Mouse (Mus musculus) activated CD4-positive, CD25-positive, alpha-beta regulatory T cell, adult 4 months (primary cell): Measurements from ENCODE around the gene Sart1. TPM values are rescaled to one million over a fixed set of nuclear protein-coding genes. Genes with fewer than 3 reads are reported as not detected.
"Not testable (repeated sequence)": the region's sequence is repeated elsewhere in the genome, so short reads cannot be mapped to it uniquely, and the experiment has no call there.

ENCODE experiments used
- ATAC-seq: one replicate; pipeline ENCODE4 v1.8.0; 2017
- polyA plus RNA-seq, 2 experiments: library from polyadenylated mRNA; unstranded; fragments of 100-300 nt; shearing (Covaris generic); gene quantifications; one replicate each; pipeline ENCODE4 v1.2.1; 2017

Sart1 gene
- polyA plus RNA-seq, 2 experiments from 2014 or later = 16.7 to 34.3 TPM

DNA sequence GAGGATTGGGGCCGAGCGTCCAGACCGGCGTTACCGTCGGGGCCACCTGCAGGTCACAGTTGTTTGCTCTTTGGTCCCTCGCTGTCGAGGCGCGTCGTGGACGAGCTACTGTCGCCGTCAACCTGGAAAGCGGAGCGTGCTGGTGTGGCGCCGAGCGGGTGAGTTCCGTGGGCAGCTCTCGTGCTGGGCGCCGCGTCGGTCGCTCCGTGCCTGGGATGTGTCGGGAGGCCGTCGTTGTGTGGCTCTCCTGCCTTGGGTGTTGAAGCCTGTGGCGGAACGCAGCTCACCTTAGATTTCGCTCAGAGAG lies 21.5 kb downstream of the Sart1 start, which contains the start of gene Banf1:
Gene Banf1, minus strand, starts transcription at position 116 of the 307 bp plus-strand sequence.
- no peak for ATAC-seq

DNA sequence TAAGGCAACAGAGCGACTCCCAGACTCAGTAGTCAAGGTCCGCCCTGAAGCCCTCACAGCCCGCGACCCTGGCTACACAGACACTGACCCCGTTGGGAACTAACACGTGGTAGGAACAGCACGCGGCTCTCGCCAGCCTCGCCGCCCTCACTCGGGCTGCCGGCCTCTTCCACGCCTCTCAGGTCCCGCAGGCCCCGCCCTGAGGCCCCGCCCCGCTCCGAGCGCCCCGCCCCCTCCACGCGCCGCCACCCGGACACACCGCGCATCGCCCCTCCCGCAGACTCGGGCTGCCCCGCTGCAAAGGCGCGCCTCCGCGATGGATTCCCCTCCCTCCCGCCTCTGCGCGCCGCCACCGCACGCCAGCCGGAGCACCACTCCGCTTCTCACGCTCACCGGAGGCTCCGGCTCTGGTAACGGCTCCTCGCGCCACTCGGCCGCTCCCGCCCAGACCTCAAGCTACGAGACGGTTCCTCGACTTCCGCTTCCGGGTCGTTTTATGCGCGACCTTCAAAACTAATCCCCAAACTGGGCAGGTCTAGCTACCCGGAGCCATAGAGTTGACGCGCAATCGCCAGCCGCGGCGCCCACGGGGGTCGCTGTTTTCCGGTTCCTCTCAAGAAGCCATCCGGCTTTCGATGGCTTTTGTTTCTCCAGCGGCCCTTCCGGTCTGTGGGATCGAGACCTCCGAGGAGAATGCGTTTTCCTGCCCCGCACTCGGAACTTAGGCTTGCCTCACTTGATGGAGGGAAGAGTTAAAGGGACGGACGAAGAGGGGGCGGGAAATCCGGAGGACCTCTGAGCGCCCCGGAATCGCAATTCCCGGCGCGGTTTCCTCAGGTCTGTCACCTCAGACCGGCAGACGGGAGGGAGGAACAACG lies 22.1 kb downstream of the Sart1 start, which contains the start of gene Eif1ad:
Gene Eif1ad, plus strand, starts transcription at position 567 of the 878 bp plus-strand sequence.
- ATAC-seq = peak; percentile 80

DNA sequence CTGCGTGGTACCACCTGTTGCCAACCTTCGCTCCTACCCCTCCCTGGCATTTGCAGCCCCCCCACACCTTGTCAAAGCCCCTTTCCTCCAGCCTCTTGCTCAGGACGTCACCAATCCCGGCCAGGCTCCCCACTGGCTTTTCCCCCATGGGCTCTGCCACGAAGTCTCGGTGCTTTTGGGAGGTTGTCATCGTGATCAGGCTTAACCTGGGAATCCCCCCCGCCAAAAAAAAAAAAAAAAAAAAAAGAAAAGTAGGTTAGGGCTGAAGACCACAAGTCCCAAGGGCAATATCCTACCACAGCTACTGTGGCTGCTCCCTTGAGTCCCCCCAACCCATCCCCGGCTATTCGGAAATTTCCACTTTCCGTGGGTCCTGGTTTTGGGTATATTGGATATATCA lies 22.8 kb downstream of the Sart1 start:
- no peak for ATAC-seq

DNA sequence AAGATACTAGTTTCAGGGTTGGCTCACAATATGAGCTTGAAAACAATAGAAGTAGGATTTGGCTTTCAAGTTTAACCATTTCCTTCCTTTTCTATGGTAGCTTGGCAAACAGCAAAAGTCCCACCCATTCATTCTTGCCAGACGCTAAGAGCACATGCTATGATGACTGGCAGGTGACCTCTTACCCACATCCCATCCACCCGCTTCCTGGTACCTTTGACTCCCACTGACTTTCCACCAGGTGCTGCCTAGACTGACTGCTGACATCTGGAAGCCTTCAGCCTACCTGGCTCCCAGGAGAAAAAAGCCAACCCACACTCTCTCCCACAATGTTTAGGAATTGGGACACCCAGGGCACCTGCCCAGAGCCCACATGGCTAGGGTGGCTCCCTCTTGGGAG lies 24.4 kb downstream of the Sart1 start:
- ATAC-seq = peak; percentile 21

DNA sequence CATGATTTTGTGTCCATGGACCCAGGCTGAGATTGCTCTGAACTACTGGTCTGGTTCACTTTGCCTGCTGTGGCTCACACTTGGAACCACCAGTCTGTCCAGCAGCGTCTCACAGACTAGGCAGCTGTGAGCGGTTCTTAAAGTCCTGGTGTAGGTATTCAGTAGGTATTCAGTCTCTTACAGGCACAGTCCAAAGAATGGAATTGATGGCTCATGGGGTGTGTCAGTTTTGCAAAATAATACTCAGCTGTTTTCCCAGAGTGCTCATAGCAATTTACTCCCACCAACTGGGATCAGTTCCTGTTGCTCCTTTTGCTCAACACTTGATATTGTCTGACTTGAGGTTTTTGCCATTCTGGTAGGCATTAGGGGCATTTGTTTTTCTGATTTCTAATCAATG lies 26.3 kb downstream of the Sart1 start:
- no peak for ATAC-seq

DNA sequence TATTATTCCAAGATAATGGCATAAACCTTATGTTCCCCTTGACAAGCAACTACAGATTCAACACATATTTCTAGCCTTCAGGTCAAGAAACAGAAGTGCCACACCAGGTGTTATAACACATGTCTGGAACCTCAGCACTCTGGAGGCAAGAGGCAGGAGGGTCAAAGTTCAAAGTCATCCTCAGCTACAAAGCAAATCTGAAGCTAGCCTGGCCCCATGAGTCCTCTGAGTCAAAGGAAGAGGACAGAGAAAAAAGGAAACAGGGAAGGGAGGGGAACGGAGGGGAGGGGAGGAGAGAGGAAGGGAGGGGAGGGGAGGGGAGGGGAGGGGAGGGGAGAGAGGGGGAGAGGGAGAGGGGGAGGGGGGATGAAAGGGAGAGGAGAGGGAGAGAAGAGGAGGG lies 32.4 kb downstream of the Sart1 start:
- ATAC-seq = no peak

DNA sequence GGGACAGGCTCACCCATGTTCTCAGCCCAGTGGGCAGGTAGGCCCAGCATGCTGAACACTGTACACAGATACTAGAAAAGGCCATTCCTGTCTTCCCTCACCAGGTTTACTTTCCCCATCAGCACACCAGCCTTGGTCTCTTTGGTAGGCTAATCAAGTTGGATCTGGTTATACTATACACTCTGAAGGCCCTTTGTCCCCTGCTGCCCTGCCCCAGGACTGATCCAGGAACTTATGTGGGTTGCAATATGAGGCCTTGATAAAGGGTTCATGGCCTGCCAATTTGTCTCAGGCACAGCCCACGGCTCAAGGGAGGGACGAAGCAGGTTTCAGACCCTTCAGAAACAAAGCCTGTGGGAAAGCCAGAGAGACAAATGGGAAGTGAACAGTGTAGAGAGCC lies 34.9 kb downstream of the Sart1 start:
- ATAC-seq = no peak

DNA sequence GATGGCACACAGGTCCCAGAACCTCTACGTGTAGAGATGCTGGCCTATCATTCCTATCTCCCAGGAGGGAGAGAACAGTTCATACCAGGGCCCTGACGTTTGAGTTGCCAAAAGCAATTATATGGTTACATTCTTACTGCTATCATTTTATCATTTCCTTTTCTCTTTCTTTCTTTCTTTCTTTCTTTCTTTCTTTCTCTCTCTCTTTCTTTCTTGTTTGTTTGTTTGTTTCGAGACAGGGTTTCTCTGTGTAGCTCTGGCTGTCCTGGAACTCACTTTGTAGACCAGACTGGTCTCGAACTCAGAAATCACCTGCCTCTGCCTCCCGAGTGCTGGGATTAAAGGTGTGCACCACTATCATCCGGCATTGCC lies 39.0 kb downstream of the Sart1 start, which contains the start of gene Cst6:
Gene Cst6, minus strand, starts transcription at position 73 of the 372 bp plus-strand sequence.
- not testable (repeated sequence) for ATAC-seq

DNA sequence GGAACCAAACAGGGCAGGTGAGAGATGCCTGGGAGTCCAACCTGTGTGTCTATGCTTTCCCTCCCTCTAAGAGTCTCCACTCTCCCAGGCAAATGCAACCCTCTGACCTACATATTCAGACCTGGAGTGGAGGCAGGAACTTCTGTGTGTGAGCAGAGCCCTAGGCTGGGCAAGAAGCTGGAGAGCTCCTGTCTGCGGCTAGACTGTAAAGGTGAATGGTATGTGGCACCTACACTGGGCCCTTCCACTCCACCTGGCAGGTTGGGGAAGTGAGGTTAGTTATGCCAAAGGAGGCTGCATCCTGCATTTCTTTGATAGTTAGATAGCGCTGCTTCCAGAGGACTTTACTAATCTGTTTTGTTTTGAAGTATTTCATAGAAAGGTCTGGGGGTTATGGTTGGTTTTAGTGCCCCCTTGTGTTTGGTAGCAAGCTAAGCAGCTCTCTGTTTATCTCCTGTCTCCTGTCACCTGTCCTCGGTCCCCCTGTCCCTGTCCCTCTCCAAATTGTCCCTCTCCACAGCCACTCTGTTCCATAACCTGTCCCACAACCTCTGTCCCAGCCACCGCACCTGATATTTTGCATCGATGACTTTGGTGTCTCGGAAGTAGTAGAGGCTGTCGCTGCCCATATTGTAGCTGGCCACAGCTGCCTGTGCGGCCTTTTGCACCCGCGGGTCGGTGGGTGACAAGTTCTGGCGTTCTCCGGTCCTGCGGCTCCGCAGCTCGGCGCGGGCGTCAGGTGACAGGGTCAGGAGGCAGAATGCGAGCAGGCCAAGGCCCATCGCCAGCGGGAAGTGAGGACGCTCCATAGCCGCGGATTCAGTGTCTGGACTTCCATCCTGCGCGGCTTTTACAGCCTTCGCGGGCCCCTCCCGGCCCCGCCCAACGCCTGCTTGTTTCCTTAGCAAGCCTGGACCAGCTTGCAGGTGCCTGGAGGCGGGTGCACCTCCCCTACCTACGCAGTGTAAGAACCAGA lies 39.7 kb downstream of the Sart1 start:
- ATAC-seq = peak; percentile 65

DNA sequence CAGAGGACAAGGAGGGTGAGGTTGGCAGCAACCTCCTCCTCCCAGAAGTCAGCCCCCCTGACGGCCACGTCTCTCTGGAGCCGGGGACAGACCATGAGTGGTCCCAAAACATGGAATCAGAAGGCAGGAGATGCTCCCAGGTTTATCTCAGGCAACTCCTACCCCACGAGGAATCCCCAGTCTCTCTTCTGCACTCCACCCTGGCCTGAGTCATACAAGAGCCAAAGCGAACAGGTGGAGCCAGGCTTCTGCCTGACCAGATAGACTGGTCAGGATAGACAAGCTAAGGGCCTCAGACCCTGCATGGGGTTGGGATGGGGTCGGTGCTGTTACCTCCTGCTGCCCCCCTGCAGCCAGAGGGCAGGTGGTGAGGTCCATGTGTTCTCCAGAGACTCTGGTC lies 40.4 kb downstream of the Sart1 start:
- no peak for ATAC-seq

DNA sequence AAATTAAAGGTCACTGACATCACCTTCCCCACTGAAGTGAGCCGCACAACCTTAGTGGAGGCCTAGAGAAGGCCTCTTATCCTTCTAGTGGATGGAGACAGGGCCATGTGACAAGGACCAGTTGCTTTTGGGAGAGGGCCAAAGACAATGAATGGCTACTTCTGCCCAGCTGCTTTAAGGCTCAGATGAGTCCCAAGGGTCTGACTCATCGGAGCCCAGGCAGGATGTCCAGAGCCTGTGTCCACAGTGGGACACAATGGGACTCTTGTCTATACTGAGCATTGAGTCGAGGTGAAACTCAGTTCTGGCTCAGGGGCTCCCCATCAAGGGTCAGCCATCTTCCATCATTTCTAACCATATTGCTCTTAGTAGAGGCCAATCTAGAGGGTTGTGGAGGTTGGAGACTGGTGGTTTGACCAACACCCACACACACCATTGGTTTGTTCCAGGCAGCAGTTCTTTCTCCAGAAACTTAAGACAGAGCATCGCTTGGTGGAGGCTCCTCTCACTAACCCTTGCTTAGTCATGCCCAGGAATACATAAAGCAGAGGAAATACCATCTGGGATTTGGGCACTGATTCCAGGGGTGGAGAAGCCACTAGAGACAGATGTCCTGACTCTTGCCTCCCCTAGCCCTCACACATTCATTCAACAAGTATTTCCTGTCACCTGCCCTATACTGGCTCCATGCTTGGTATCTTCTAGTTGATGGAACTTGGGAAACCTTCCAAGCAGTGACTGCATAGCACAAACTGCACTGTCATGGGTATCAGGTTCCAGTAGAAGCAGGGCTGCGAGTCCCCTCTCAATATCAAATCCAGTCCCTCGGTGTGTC lies 43.0 kb downstream of the Sart1 start:
- no peak for ATAC-seq

DNA sequence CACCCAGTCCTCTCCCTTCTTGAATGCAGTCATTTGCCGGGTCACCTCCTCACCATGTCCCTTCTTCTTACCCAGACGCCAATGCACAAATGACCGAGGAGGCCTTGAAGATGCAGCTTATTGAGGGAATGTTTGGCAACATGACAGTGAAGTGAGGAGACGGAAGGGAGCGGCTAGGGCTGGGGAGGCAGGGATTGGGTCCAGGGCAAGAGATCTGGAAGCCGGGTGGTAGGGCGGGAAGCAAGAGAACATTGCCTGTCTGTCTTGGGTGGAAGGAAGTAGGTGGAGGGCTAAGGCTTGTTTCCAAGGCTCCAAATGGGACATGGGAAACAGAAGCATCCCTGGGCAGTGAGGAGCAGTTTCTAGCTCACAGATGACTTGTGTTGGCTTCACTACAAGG lies 47.1 kb downstream of the Sart1 start:
- no peak for ATAC-seq

DNA sequence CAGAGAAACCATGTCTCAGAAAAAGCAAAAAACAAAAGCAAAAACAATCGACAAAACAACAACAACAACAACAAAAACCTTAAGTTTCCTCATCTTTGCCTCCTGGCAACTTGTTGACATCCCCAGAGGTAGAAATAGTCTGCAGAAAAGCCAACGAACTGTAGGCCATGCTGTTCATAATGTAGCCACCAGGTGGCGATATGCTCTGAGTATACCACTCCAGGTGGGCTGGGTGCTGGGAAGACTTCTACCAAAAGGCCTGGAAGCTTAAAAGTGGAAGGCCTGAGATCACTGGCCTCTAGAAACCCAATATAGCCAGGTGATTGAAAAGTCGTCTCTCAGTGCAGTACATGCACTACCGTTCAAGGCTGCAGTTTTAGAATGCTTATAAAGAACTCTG lies 50.5 kb downstream of the Sart1 start:
- no peak for ATAC-seq

DNA sequence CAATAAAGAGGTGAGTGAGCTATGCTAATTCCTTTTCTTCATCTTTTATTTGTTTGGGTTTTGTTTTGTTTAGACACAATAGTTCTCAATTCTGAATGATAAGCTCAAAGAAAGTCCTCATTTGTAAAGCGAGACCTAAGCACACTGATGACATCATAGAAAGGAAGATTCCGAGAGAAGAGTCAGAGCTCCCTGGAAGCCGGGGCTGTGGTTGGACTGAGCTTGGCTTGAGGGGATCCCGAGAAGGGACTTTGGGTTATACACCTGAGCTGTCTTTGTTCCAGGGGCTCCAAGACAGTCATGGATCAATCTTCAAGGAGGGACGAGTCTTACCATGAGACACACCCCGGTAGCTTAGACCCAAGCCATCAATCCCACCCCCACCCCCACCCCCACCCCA lies 53.1 kb downstream of the Sart1 start, which contains the start of gene Catsper1:
Gene Catsper1, plus strand, starts transcription at position 301 of the 400 bp plus-strand sequence.
- ATAC-seq = no peak

DNA sequence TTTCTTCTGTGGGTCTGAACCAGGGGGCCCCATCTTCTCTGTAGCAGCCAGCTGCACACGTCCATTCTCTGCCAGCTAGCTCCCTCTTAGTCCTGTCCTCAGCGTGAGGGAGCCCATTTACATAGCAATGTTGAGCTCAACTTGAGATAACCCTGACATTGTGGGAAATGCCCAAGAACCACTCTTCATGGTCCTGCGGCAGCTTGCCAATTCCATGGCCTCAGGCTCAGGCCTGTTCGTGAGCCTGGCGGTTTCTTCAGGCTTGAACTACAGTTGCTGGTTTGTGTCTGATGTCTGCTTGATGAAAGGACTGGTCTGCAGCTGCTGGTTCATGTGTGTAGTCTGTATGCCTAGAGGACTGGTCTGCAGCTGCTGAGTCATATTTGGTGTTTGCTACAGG lies 53.8 kb downstream of the Sart1 start:
- no peak for ATAC-seq

DNA sequence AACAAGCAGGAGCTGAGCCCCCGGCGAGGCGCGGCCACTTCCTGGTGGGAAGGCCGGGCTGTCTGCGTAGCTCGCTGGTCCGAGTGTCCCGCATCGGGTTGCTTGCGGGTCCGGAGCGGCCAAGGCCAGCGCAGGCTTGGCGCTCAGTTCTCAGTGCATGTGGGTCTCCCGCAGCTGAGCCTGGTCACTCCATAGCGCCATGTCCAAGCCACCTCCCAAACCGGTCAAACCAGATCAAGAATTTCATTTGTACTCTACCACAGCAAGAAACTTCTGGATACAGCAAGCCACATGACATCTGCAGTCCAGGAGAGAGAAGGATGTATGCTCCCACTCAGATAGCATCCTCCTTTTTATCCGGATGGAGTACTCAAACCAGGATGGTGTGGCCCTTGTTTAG lies 60.5 kb downstream of the Sart1 start:
- ATAC-seq = no peak

Other genes starting within 250 kb of the Sart1 start
- gene Pacs1, start 115.6 kb downstream of the Sart1 start, polyA plus RNA-seq = 10 to 100 TPM; 15.7 to 16.3 TPM
- 100 to 1,000 TPM; 299 to 359 TPM for gene Sf3b2, start 93.2 kb downstream of the Sart1 start, polyA plus RNA-seq
- gene Gal3st3, start 90.4 kb downstream of the Sart1 start, polyA plus RNA-seq = under 1 TPM in 1 of 2 experiments, not detected in 1; 0.13 TPM
- gene Catsper1, start 53.0 kb downstream of the Sart1 start, polyA plus RNA-seq = not detected
- 1 to 10 TPM; 7.8 to 7.9 TPM for gene Cst6, start 39.1 kb downstream of the Sart1 start, polyA plus RNA-seq
- gene Eif1ad, start 22.0 kb downstream of the Sart1 start, polyA plus RNA-seq = 10 to 100 TPM; 43.7 to 51.9 TPM
- 100 to 1,000 TPM; 291 to 328 TPM for gene Banf1, start 21.5 kb downstream of the Sart1 start, polyA plus RNA-seq
- not detected for gene Tsga10ip, start 13.8 kb upstream of the Sart1 start, polyA plus RNA-seq
- 10 to 100 TPM; 50.3 to 53.6 TPM for gene Drap1, start 36.3 kb upstream of the Sart1 start, polyA plus RNA-seq
- 10 to 100 TPM; 17.6 to 18.6 TPM for gene AI837181, start 36.4 kb upstream of the Sart1 start, polyA plus RNA-seq
- not detected for gene Fosl1, start 58.8 kb upstream of the Sart1 start, polyA plus RNA-seq
- 1 to 10 TPM; 1.1 to 1.2 TPM for gene Ccdc85b, start 69.2 kb upstream of the Sart1 start, polyA plus RNA-seq
- 10 to 100 TPM; 65.0 to 84.0 TPM for gene Fibp, start 71.9 kb upstream of the Sart1 start, polyA plus RNA-seq
- gene Ctsw, start 79.8 kb upstream of the Sart1 start, polyA plus RNA-seq = 100 to 1,000 TPM; 175 to 215 TPM
- gene Efemp2, start 85.3 kb upstream of the Sart1 start, polyA plus RNA-seq = 1 to 10 TPM; 1.5 to 1.9 TPM
- 10 to 100 TPM; 34.3 to 39.7 TPM for gene Mus81, start 99.7 kb upstream of the Sart1 start, polyA plus RNA-seq
- 1,000 to 10,000 TPM; 2,749 to 2,812 TPM for gene Cfl1, start 101.8 kb upstream of the Sart1 start, polyA plus RNA-seq
- under 1 TPM; 0.33 to 0.51 TPM for gene 1700020D05Rik, start 115.1 kb upstream of the Sart1 start, polyA plus RNA-seq
- 10 to 100 TPM; 16.3 to 18.4 TPM for gene Snx32, start 121.8 kb upstream of the Sart1 start, polyA plus RNA-seq
- not detected for gene Ovol1, start 171.9 kb upstream of the Sart1 start, polyA plus RNA-seq
- gene Ap5b1, start 179.3 kb upstream of the Sart1 start, polyA plus RNA-seq = 1 to 10 TPM; 5.1 to 8.6 TPM
- gene Rnaseh2c, start 213.2 kb upstream of the Sart1 start, polyA plus RNA-seq = 10 to 100 TPM; 65.1 to 70.2 TPM
- 10 to 100 TPM; 21.9 to 37.3 TPM for gene Kat5, start 221.5 kb upstream of the Sart1 start, polyA plus RNA-seq
- gene Rela, start 248.8 kb upstream of the Sart1 start, polyA plus RNA-seq = 100 to 1,000 TPM in 1 of 2 experiments, 10 to 100 TPM in 1; 96.1 to 107 TPM